Mouse (Mus musculus) forebrain, embryonic 15.5 days (tissue): ENCODE measurements around the gene Ddr2. TPM values are rescaled to one million over a fixed set of nuclear protein-coding genes. Genes with fewer than 3 reads are reported as not detected.
A peak's percentile ranks its signal among the peaks of the same experiment; 100 is the strongest.

ENCODE experiments used
- ATAC-seq: fragments of 200-750 bp; cut with Nextera tagmentation; replicated peaks from 2 replicates; pipeline ENCODE4 v1.8.0; 2017; ENCODE audit warnings: mild to moderate bottlenecking, moderate TSS enrichment, moderate library complexity
- H3K27ac ChIP-seq: fragments of 300-500 bp; sonication (generic); replicated peaks from 2 replicates; pipeline ENCODE4 v1.5.1; 2015; ENCODE audit warnings: mild to moderate bottlenecking, inconsistent platforms
- H3K27me3 ChIP-seq: fragments of 300-500 bp; sonication (generic); 2 replicates; pipeline ENCODE4 v1.6.1; 2015; ENCODE audit warnings: inconsistent platforms
- H3K36me3 ChIP-seq: fragments of 300-500 bp; sonication (generic); 2 replicates; pipeline ENCODE4 v1.6.1; 2015; ENCODE audit warnings: mild to moderate bottlenecking, inconsistent platforms
- H3K4me1 ChIP-seq: fragments of 300-500 bp; sonication (generic); 2 replicates; pipeline ENCODE4 v1.6.1; 2015; ENCODE audit warnings: inconsistent platforms
- H3K4me2 ChIP-seq: fragments of 300-500 bp; sonication (generic); replicated peaks from 2 replicates; pipeline ENCODE4 v1.6.1; 2015; ENCODE audit warnings: mild to moderate bottlenecking, inconsistent platforms
- H3K4me3 ChIP-seq: fragments of 300-500 bp; sonication (generic); 2 replicates; pipeline ENCODE4 v1.5.1; 2015; ENCODE audit warnings: mild to moderate bottlenecking, inconsistent platforms
- H3K9ac ChIP-seq: fragments of 300-500 bp; sonication (generic); replicated peaks from 2 replicates; pipeline ENCODE4 v1.6.1; 2015; ENCODE audit warnings: mild to moderate bottlenecking, inconsistent platforms
- H3K9me3 ChIP-seq: fragments of 300-500 bp; sonication (generic); 2 replicates; pipeline ENCODE4 v1.6.1; 2016; ENCODE audit warnings: inconsistent platforms
- WGBS: fragments of 180-500 bp; shearing (Covaris S2); methylation state at CpG from one replicate; pipeline ENCODE4 v1.1.7; 2015; ENCODE audit warnings: mixed read lengths; 5-methylcytosine and 5-hydroxymethylcytosine counted together
- polyA plus RNA-seq: library from polyadenylated mRNA; unstranded; fragments of >200 nt; fragmentation: Nextera tagmentation; extraction: Ambion mirVana; gene quantifications from 2 replicates; pipeline ENCODE4 v1.2.1, GENCODE M21; 2015

Gene Ddr2
- polyA plus RNA-seq, 1 experiment from 2014 or later, result 8.1 TPM

DNA sequence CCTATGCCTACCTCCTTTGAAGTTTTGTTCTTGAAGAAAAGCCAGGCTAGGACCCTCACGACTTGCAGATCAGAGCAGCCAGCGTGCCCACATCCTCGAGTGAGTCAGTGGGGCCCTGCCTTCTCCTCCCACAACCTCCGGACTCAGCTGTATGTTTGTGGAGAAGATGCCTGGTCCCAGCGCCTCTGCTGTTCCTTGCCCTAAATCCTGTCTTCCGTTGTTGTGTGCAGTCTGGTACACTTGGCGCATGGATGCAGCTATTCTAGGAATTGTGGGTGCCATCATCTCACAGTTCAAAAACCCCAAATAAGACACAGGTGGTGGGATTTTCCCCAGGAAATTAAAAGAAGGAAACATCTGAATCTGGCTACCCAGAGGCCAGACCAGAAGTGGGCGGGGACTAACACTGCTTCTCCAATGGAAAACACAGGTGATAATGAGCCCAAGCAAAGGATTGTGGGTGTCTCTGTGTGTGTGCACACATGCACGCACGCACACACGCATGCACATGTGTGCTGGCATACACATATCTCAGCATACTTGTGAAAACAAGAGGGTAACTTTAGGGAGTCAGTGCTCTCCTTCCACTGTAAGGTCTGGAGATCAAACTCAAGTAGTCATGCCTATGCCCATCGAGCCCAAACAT, 26.3 kb downstream of the Ddr2 start:
- Histone ChIP-seq H3K36me3 (no peaks in the 10 kb centered on the region), H3K27ac (no peak overlapping the region), H3K4me2 (no peak overlapping the region), H3K9me3 (no peaks in the 10 kb centered on the region), H3K4me1 (no peaks in the 10 kb centered on the region), H3K9ac (no peak overlapping the region), H3K4me3 (no peak overlapping the region), H3K27me3 (no peaks in the 10 kb centered on the region)
- WGBS, result 87% methylated on average over 12 of the region's 12 CpGs
- no peak for ATAC-seq

DNA sequence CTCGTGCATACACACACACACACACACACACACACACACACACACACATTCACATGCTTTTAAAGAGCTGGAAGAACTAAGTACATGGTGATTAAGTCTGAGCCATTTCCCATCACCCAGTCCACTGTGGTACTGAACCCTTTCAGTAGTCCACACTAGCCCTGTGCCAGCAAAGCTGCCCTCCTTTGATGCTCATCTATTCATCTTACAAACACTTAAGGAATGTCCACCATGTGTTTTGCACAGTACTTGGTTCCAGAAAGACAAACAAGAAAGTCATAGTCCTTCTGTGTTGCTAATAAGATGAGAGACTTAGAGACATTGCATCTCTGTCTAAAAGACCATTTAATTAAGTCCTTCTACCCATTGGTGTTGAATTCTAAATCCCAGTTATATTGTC, 29.7 kb downstream of the Ddr2 start:
- 81% methylated on average over 1 of the region's 1 CpGs for WGBS
- H3K27ac ChIP-seq, result no peak overlapping the region
- no peaks in the 10 kb centered on the region for H3K9me3 ChIP-seq
- no peaks in the 10 kb centered on the region for H3K4me1 ChIP-seq
- H3K27me3 ChIP-seq, result no peaks in the 10 kb centered on the region
- no peak overlapping the region for H3K4me2 ChIP-seq
- no peak overlapping the region for H3K4me3 ChIP-seq
- H3K36me3 ChIP-seq, result no peaks in the 10 kb centered on the region
- no peak for ATAC-seq
- no peak overlapping the region for H3K9ac ChIP-seq

DNA sequence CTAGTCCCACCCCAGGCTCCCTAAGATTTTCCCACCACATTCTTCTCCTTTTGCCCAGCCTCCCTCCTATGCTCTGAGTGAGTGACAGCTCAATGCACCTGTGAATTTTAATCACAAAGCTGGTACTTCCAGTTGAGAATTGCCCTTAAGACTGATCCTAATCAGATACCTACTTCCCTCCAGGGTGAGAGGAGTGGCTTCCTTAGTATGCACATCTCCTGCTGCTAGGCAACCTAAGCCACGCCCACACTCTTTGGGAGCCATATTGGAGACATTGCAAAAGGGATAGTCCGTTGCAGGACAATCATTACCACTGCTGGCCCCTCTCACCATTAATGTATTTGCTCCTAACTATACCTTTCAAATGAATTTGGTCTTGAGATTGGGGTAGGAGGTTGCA, 31.1 kb downstream of the Ddr2 start:
- no peak for ATAC-seq
- H3K4me1 ChIP-seq, result no peaks in the 10 kb centered on the region
- H3K27me3 ChIP-seq, result no peaks in the 10 kb centered on the region
- no peaks in the 10 kb centered on the region for H3K36me3 ChIP-seq
- H3K9ac ChIP-seq, result no peak overlapping the region
- H3K27ac ChIP-seq, result no peak overlapping the region
- H3K4me3 ChIP-seq, result no peak overlapping the region
- H3K4me2 ChIP-seq, result no peak overlapping the region
- no peaks in the 10 kb centered on the region for H3K9me3 ChIP-seq
- 78% methylated on average over 2 of the region's 2 CpGs for WGBS

DNA sequence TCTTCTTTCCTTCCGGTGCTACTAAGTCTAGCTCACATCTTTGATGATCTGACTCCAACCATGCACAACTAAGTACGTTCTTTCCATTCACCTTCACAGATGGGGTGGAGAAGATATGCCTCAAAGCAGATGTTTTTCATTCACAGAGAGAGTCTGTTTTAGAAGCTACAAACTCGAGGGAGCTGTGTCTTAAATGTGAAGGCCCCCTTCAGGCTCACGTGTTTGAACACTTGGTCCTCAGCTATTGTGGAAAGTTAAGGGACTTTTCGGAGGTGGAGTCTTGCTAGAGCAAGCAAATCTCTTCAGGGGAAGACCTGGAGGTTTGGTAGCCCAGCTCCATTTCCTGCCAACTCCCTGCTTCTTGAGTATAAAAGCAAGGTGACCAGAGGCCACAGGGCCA, 34.2 kb downstream of the Ddr2 start:
- Histone ChIP-seq H3K4me3 (no peak overlapping the region), H3K36me3 (no peaks in the 10 kb centered on the region), H3K9ac (no peak overlapping the region), H3K27me3 (no peaks in the 10 kb centered on the region), H3K4me1 (no peaks in the 10 kb centered on the region), H3K9me3 (no peaks in the 10 kb centered on the region), H3K27ac (no peak overlapping the region), H3K4me2 (no peak overlapping the region)
- ATAC-seq, result no peak
- 79% methylated on average over 5 of the region's 5 CpGs for WGBS

DNA sequence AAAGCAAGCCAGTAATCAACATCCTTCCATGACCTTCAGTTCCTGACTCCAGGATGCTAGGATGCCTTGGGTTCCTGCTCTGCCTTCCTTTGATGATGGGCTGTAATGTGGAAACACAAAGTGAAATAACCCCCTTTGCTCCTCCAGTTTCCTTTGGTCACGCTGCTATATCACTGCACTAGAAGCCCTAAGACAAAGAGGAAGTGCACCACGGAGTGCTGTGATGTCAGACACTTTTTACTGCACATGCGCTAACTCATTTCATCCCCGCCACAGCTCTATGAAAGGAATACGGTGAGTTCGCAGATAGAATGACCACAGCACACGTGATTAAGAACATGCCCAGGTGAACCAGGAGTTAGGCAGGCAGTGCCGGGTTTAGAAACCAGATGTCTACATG, 36.8 kb downstream of the Ddr2 start:
- WGBS, result 87% methylated on average over 8 of the region's 8 CpGs
- Histone ChIP-seq H3K27ac (no peak overlapping the region), H3K4me3 (no peak overlapping the region), H3K9me3 (no peaks in the 10 kb centered on the region), H3K9ac (no peak overlapping the region), H3K36me3 (no peaks in the 10 kb centered on the region), H3K4me2 (no peak overlapping the region), H3K4me1 (no peaks in the 10 kb centered on the region), H3K27me3 (no peaks in the 10 kb centered on the region)
- ATAC-seq, result no peak

DNA sequence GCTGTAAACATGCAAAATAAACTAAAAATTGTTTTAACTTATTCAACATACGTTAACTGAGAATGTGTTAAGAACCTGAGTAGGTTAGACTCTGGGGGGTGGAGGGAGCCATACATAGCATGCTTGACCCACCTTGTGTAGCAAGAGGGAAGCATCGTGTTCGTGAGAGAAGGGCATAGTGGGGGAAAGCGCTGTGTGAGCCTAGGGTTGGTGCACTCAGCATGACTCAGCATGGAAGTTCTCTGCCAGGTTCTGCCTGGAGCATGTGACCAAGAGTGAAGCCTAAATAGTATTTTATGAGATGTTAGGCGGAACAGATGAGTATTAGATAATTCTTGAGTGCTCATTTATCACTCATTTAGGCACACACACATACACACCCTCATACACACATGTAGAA, 41.4 kb downstream of the Ddr2 start:
- H3K4me3 ChIP-seq, result no peak overlapping the region
- no peaks in the 10 kb centered on the region for H3K36me3 ChIP-seq
- 91% methylated on average over 5 of the region's 5 CpGs for WGBS
- H3K4me1 ChIP-seq, result no peaks in the 10 kb centered on the region
- no peaks in the 10 kb centered on the region for H3K9me3 ChIP-seq
- ATAC-seq, result no peak
- H3K27me3 ChIP-seq, result no peaks in the 10 kb centered on the region
- H3K4me2 ChIP-seq, result no peak overlapping the region
- no peak overlapping the region for H3K27ac ChIP-seq
- H3K9ac ChIP-seq, result no peak overlapping the region

DNA sequence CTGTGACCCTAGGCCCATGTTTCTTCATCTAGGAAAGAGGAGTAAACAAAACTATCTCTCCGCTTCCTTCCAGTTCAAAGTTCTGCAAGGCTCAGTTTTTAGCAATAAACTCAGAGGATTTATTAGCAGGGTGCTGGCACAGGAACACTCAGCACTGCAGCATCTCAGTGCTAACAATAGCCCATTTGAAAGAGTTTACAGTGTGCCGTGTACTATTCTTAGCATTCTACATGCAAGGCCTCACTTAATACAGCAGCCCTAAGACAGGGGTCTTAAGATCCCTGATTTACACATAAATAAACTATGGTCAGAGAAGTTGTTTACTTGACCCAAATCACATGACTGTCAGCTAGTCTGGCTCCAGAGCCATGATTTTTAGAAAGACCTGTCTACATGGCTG, 44.6 kb downstream of the Ddr2 start:
- 56% methylated on average over 2 of the region's 2 CpGs for WGBS
- Histone ChIP-seq H3K27me3 (no peaks in the 10 kb centered on the region), H3K4me1 (no peaks in the 10 kb centered on the region), H3K4me3 (no peak overlapping the region), H3K4me2 (no peak overlapping the region), H3K27ac (no peak overlapping the region), H3K9ac (no peak overlapping the region), H3K36me3 (no peaks in the 10 kb centered on the region), H3K9me3 (no peaks in the 10 kb centered on the region)
- no peak for ATAC-seq

DNA sequence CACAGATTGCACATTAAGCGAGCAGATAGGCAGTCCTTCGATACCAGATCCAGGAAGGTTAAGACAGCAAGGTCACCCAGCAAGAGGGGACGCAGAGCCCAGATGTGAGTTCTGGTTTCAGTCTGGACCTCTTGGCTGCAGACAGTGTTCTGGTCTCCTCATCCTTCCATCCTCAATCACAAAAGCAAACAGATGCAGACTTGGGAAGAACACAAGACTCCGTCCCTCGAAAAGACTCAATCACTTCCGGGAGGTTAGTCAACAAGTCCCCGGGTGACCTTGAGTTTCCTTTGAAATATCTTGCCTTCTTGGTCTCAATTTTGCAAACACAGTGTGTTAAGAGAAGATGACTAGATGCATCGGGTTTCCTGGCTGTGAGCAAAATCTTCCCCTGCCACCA, 45.6 kb downstream of the Ddr2 start:
- Histone ChIP-seq H3K4me3 (no peak overlapping the region), H3K9ac (no peak overlapping the region)
- WGBS, result 92% methylated on average over 8 of the region's 8 CpGs

DNA sequence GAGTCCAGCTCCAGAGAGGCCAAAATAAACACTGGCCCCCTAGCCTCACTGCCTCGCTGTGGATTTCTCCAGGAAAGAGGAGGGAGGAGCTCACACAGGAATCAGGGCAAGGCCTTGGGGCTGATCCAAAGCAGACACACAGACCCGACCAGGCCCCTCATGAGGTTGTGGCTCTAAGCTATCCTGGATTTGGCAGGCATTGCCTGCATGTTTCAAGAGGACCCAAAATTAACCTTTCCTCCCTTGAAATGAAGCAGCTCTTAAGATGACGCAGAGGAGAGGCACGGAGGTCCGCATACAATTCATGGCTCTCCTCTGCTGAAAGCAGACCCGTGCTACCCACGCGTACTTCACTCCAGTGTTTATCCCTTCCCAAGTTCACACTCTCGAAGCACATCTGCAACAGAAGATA, 46.5 kb downstream of the Ddr2 start:
- no peak overlapping the region for H3K9ac ChIP-seq
- no peak overlapping the region for H3K27ac ChIP-seq
- H3K36me3 ChIP-seq, result no peaks in the 10 kb centered on the region
- H3K27me3 ChIP-seq, result no peaks in the 10 kb centered on the region
- no peaks in the 10 kb centered on the region for H3K9me3 ChIP-seq
- no peaks in the 10 kb centered on the region for H3K4me1 ChIP-seq
- 73% methylated on average over 9 of the region's 9 CpGs for WGBS
- ATAC-seq, result no peak
- H3K4me2 ChIP-seq, result no peak overlapping the region
- H3K4me3 ChIP-seq, result no peak overlapping the region

More for the DNA sequence above, 45.6 kb downstream of the Ddr2 start:
- H3K4me1 ChIP-seq, result no peaks in the 10 kb centered on the region
- H3K36me3 ChIP-seq, result no peaks in the 10 kb centered on the region
- no peaks in the 10 kb centered on the region for H3K9me3 ChIP-seq
- H3K27ac ChIP-seq, result no peak overlapping the region
- no peak overlapping the region for H3K4me2 ChIP-seq
- ATAC-seq, result no peak
- H3K27me3 ChIP-seq, result no peaks in the 10 kb centered on the region

DNA sequence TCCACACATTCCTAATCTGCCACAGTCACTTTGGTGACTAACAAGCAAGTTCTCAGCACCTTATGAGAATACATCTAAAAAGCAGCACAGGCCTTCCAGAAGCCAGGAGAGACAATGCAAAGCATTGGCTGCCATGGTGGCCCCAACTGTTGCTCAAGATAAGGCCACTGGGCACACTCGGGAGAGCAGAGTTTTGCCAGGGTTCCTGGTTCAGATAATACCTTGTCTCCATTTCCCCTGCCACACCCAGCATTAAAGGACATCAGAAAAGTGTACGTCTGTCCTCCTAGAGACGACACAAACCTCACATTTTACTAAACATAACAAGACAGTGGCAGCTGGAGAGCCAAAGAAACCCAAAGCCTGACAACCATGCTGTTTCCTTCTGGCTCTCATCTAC, 50.3 kb downstream of the Ddr2 start:
- H3K4me2 ChIP-seq, result no peak overlapping the region

DNA sequence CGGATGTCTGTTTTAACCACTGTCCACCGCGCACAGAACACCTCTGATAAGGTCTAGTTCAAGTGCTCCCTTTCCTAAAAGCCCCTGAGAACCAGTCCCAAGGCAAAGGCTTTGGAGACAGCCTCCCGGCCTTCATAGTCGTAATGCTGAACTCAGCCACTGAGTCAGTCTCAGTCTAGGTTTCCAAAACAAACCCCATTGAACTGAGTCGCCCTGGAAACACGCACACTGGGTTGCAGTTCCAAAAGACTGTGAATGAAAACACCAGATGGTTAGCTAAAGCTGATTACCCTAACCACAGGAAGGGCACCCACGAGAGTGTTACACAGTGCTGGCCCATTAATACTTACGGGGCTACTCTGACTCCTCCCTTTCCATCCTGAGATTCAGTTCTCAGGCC, 51.2 kb downstream of the Ddr2 start:
- no peaks in the 10 kb centered on the region for H3K4me1 ChIP-seq
- H3K4me3 ChIP-seq, result no peak overlapping the region
- H3K27me3 ChIP-seq, result no peaks in the 10 kb centered on the region
- 0 out of 2 replicates have a peak, but pooled peaks have one; percentile 55 for ATAC-seq
- no peak overlapping the region for H3K4me2 ChIP-seq
- no peaks in the 10 kb centered on the region for H3K36me3 ChIP-seq
- WGBS, result 75% methylated on average over 9 of the region's 9 CpGs
- H3K9me3 ChIP-seq, result no peaks in the 10 kb centered on the region
- H3K27ac ChIP-seq, result no peak overlapping the region
- H3K9ac ChIP-seq, result no peak overlapping the region

More for the DNA sequence above, 50.3 kb downstream of the Ddr2 start:
- no peak overlapping the region for H3K9ac ChIP-seq
- no peaks in the 10 kb centered on the region for H3K9me3 ChIP-seq
- no peaks in the 10 kb centered on the region for H3K4me1 ChIP-seq
- no peaks in the 10 kb centered on the region for H3K27me3 ChIP-seq
- no peak for ATAC-seq
- no peak overlapping the region for H3K4me3 ChIP-seq
- no peak overlapping the region for H3K27ac ChIP-seq
- 87% methylated on average over 3 of the region's 3 CpGs for WGBS
- H3K36me3 ChIP-seq, result no peaks in the 10 kb centered on the region

DNA sequence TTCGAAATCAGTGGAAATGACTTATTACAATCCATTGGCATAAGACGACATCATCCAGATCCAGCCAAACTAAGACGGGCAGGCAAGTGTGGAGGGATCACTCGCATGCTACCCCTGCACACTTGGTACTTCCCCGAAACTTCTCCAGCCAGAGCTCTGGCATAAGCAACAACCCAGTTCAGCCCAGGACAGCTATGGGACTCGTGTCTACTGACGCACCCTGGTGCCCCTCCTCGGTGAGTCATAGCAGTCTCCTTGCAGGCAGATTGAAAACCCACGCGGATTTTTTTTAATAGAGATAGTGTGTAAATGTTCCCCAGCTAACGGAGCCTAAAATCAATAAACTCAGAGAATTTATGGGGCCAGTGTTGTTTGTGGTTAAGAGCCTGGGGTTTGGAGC, 52.5 kb downstream of the Ddr2 start:
- no peaks in the 10 kb centered on the region for H3K4me1 ChIP-seq
- no peak overlapping the region for H3K27ac ChIP-seq
- H3K27me3 ChIP-seq, result no peaks in the 10 kb centered on the region
- H3K4me2 ChIP-seq, result no peak overlapping the region
- ATAC-seq, result no peak
- H3K9me3 ChIP-seq, result no peaks in the 10 kb centered on the region
- 93% methylated on average over 11 of the region's 11 CpGs for WGBS
- H3K9ac ChIP-seq, result no peak overlapping the region
- H3K4me3 ChIP-seq, result no peak overlapping the region
- H3K36me3 ChIP-seq, result no peaks in the 10 kb centered on the region

DNA sequence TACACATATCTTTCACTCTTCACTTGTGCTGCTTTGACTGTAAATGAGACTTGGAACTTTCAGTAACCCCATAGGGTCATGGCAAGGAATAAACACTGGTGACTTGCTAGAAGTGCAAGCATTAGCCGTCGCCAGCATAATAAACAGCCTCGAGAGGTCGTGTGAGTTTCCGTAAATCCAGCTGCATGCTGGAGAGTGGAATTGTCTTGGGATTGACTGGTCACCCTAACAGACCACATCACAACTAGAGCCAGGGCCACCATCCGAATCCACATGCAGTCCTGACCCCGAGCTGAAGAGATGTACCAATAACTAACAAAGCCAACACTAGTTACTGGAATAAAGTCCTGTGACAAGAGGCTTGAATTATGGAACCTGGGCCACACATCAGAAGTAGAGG, 53.0 kb downstream of the Ddr2 start:
- Histone ChIP-seq H3K9me3 (no peaks in the 10 kb centered on the region), H3K4me3 (no peak overlapping the region), H3K27me3 (no peaks in the 10 kb centered on the region), H3K4me1 (no peaks in the 10 kb centered on the region), H3K4me2 (no peak overlapping the region), H3K9ac (no peak overlapping the region), H3K27ac (no peak overlapping the region), H3K36me3 (no peaks in the 10 kb centered on the region)
- ATAC-seq, result no peak
- 90% methylated on average over 7 of the region's 7 CpGs for WGBS
